Mouse (Mus musculus) layer of hippocampus, postnatal 25 days (tissue): ENCODE measurements at regions not wholly inside any gene's neighbourhood (a gene's known extent, or its start where the extent isn't known, plus 50 kb on each side); places are given as distances from the start of the nearest gene placed in this dataset.
"Not testable (repeated sequence)": the region's sequence is repeated elsewhere in the genome, so short reads cannot be mapped to it uniquely, and the experiment has no call there.

Experiments used
- DNase-seq, 2 experiments: peaks; one replicate each; pipeline ENCODE4 v3.0.0; 2022; ENCODE audit warnings: mixed read lengths in 2 of 2, low spot score in 1 of 2; ENCODE audit errors: extremely low spot score in 1 of 2

DNA sequence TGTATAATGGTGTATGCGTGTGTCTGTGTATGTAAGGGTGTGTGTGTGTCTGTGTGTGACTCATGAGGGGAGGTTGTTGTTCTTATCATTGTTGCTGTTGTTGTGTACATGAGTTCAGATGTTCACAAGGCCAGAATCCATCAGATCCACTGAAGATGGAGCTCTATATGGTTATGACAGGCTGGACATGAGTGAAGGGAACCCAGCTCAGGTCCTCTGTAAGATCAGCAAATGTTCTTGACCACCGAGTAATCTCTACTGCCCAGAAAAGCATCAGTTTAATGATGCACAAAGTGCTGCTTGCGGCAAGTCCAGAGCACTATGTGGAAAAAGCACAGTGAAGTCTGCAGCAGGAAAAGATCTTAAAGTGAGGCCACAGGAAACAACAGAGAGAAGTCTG is 77.5 kb downstream of the Gm15319 start:
- DNase-seq: not testable (repeated sequence)

- not testable (repeated sequence) for DNase-seq
These were observed 78.2 kb downstream of the Gm15319 start for GRCm38 (mm10) chr8:20284856-20285255.

DNA sequence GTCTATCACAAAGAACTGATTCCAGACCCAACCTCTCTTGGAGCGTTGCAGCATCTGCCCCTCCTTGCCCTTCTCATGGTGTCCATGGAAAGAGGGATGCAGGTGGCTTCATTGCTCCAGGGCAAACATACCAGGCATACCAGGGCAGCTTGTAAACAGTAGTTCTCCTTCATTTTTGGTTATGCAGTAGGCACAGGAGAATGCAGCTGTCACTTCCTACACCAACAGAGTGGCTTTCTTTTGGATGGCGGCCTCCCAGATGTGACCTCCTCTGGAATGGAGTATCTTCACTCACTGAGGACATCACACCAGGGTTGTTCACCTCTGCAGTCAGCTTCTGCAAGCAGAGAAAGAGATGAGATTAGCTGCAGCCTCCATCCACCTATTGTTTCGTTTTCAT is 79.9 kb downstream of the Gm15319 start:
- DNase-seq: not testable (repeated sequence)

GRCm38 (mm10) chr8:20281201-20281887 is 81.7 kb downstream of the Gm15319 start:
- DNase-seq: not testable (repeated sequence)

DNA sequence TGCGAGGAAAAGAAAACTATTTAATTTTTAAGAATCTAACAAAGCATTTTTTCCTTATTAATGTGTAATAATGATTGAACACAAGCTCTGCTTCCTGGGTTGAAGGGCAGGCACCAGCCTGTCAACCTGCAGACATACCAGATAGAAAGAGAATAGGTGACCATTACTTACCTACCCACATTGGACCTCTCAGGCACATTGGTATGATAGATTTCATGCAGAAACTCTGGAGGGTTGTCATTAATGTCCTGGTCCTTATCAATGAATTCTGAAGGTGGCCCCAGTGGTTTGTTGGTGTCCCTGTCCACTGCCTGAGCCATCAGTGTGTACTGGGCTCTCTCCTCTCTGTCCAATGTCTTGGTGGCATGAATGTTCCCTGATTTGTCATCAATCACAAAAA is 85.3 kb downstream of the Gm15319 start:
- DNase-seq: not testable (repeated sequence)

DNA sequence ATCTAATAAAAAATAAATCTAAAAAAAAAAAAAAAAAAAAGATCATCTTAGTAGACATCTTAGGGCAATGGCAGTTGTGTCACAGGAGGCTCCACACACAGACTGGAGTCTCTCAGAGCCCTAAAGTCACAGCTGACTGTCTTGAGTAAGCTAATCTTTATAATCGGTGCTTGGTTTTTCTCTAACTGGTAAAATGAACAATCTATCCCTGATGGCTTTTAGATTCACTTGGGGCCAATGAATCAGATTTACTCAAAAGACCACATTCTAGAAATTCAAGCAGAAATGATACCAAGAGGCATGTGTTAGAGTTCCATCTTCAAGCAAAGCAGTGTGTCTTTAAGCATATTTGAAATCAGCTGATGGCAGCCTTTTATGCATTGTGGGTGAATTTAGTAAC is 86.3 kb downstream of the Gm15319 start:
- DNase-seq: not testable (repeated sequence)

DNA sequence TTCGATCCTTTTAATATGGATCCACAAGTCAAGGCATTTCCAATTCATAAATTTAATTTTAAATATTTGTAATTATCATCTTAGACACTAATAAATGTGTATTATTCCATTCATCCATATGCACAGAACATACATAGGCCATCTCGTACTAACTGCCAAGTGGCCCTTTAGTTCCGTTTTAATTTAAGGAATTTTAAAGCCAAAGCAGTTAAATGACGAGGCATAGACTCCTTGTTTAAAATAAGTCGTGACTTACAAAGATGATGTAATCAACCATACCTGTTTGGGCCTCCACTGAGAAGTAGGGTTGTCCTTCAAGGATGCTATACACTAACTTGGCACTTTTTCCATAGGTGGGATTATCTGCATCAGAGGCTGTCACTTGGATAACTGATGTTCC is 89.2 kb downstream of the Gm15319 start:
- not testable (repeated sequence) for DNase-seq

DNA sequence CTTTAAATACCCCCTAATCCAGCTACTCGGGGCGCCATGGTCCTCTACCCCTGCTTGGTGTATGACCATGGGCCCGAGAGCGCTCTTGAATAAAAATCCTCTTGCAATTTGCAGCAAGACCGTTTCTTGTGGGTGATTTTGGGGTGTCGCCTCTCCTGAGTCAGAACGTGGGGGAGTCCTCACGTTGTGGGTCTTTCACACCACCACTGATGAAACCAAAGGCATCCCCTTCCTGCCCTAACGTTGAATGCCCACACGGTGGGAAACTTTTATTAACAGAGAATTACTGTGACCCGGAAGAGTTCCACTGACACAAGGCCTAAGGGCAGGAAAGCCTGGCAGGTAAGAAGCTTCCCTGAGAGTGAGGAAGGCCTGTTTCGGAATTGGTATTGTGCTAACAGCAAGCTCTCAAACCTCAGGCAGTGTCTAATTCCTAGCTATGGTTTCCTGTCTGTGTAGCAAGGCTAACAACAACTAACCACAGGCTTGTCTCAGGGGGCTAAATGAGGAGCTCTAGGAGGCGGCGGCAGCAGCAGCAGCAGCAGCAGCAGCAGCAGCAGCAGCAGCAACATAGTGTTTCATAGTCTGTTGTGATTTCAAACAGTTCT is 95.4 kb downstream of the Gm15319 start:
- not testable (repeated sequence) for DNase-seq

DNA sequence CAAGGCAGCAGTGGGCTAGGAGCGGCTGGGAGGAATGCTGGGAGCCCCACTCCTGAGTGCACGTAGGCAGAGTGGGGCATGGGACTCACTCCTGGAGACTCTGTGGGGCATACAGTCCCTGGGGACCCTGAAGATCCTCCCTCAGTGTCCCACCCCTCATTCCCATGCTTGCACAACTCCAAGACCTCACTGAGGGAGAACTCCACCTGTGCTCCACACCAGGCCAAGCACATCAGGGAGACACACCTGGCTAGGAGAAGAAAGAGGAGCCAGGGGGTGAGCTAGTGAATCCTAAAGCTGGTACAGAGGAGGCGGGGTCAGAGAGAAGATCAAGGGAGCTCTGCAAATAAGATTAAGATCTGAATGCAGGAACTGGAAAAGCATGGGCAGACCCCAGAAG is 96.2 kb downstream of the Gm15319 start:
- not testable (repeated sequence) for DNase-seq

GRCm38 (mm10) chr8:20264612-20265011 is 98.4 kb downstream of the Gm15319 start:
- not testable (repeated sequence) for DNase-seq

GRCm38 (mm10) chr8:20264106-20264505 is 98.9 kb downstream of the Gm15319 start:
- DNase-seq: not testable (repeated sequence)

GRCm38 (mm10) chr8:20262847-20263570 is 100.0 kb downstream of the Gm15319 start:
- not testable (repeated sequence) for DNase-seq

DNA sequence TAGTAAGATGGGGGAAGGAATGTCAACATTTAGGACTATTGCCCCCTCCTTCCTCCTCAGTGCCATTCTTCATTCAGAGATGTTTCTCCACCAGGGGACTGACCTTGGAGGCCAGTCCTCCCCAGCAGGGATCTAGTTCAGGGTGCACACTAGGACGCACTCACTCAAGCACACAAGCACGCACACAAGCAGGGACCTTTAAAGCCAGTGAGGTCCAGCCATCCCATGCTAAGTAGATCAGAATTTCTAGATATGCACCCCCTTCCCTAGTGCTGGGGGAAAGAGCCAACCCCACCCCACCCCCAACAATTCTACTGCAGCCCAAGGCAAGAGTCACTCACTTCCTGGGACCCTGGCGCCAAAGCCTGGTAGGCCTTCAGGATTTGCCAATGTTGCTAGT is 100.8 kb downstream of the Gm15319 start:
- DNase-seq: not testable (repeated sequence)

- DNase-seq: not testable (repeated sequence)
These were observed 101.4 kb downstream of the Gm15319 start for GRCm38 (mm10) chr8:20261452-20262181.

DNA sequence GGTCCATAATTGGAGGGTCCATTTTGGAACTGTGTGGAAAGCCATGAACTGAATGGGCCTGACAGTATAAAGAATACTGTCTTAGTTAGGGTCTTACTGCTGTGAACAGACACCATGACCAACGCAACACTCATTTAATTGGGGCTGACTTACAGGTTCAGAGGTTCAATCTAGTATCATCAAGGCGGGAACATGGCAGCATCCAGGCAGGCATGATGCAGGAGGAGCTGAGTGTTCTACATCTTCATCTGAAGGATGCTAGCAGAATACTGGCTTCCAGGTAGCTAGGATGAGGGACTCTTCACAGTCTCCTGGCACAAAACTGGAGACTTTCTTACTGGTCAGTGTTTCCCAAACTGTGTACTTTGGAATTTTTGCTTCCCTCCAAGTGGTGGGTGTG is 102.0 kb downstream of the Gm15319 start:
- peak in 1 of 2 experiments; percentile 34 for DNase-seq

DNA sequence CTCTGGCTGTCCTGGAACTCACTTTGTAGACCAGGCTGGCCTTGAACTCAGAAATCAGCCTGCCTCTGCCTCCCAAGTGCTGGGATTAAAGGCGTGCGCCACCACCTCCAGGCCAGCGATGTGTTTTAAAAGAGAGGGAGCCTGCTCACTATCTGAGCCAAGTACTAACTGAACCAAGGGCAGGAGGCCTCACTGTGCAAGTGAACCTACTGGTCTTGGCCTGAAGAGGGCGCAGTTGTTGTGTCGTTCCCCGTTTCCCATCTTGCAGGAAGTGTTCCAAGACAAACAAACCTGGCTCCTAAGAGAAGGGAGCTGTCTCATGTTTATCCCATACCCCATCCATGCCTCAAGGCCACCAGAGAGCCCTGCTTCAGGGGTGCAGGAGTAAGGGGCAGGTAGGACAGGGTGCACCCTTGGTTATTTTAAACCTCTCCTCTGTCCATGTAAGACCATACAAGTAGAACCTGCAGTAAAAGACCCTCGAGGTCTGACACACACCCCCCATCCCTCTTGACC is 102.8 kb downstream of the Gm15319 start:
- DNase-seq: not testable (repeated sequence)

GRCm38 (mm10) chr8:20259662-20260061 is 103.3 kb downstream of the Gm15319 start:
- DNase-seq: not testable (repeated sequence)
